Mouse (Mus musculus) brain, embryonic 18.5 days (tissue): Measurements from ENCODE around the gene Zswim7.
"Not testable (repeated sequence)": the region's sequence is repeated elsewhere in the genome, so short reads cannot be mapped to it uniquely, and the experiment has no call there.

Source experiments
- DNase-seq: peaks from one replicate; pipeline ENCODE4 v3.0.0-alpha.2; 2012; ENCODE audit warnings: low read depth, low spot score

Zswim7 gene

GRCm38 (mm10) chr11:62280675-62281600, at the start of gene Zswim7, which contains the start of gene Ttc19:
Gene Zswim7 (minus strand): TSS chr11:62281375.
Gene Ttc19 (plus strand): TSS chr11:62281473.
- peak; percentile 80 for DNase-seq

- no peak for DNase-seq
Measured at GRCm38 (mm10) chr11:62323659-62324058, 42.5 kb upstream of the Zswim7 start.

- DNase-seq, result no peak
Measured at GRCm38 (mm10) chr11:62320097-62320496, 38.9 kb upstream of the Zswim7 start.

- DNase-seq, result no peak
Measured at GRCm38 (mm10) chr11:62317746-62318145, 36.6 kb upstream of the Zswim7 start.

- DNase-seq, result no peak
Measured at GRCm38 (mm10) chr11:62314984-62315383, 33.8 kb upstream of the Zswim7 start.

- no peak for DNase-seq
Measured at GRCm38 (mm10) chr11:62309296-62309695, 28.1 kb upstream of the Zswim7 start.

GRCm38 (mm10) chr11:62305866-62306265, 24.7 kb upstream of the Zswim7 start:
- DNase-seq, result no peak

- DNase-seq, result no peak
Measured at GRCm38 (mm10) chr11:62298883-62299282, 17.7 kb upstream of the Zswim7 start.

GRCm38 (mm10) chr11:62294121-62294520, 12.9 kb upstream of the Zswim7 start:
- no peak for DNase-seq

GRCm38 (mm10) chr11:62287700-62288099, 6.5 kb upstream of the Zswim7 start:
- no peak for DNase-seq

- no peak for DNase-seq
Measured at GRCm38 (mm10) chr11:62285020-62285419, 3.8 kb upstream of the Zswim7 start.

- DNase-seq, result not testable (repeated sequence)
Measured at GRCm38 (mm10) chr11:62284020-62284419, 2.8 kb upstream of the Zswim7 start.

GRCm38 (mm10) chr11:62281601-62281997, 424 bp upstream of the Zswim7 start:
- DNase-seq, result no peak

- no peak for DNase-seq
Measured at GRCm38 (mm10) chr11:62278027-62278426, 3.1 kb downstream of the Zswim7 start.

GRCm38 (mm10) chr11:62277086-62277485, 4.1 kb downstream of the Zswim7 start:
- no peak for DNase-seq

- no peak for DNase-seq
Measured at GRCm38 (mm10) chr11:62270851-62271250, 10.3 kb downstream of the Zswim7 start.

GRCm38 (mm10) chr11:62269097-62269496, 12.1 kb downstream of the Zswim7 start:
- DNase-seq, result no peak

GRCm38 (mm10) chr11:62268381-62268780, 12.8 kb downstream of the Zswim7 start:
- DNase-seq, result no peak

GRCm38 (mm10) chr11:62266466-62267214, 14.5 kb downstream of the Zswim7 start:
- DNase-seq, result no peak

GRCm38 (mm10) chr11:62265642-62266041, 15.5 kb downstream of the Zswim7 start:
- no peak for DNase-seq

- DNase-seq, result no peak
Measured at GRCm38 (mm10) chr11:62264018-62264417, 17.2 kb downstream of the Zswim7 start.

GRCm38 (mm10) chr11:62263599-62263998, 17.6 kb downstream of the Zswim7 start:
- no peak for DNase-seq
